Mouse (Mus musculus) lung, embryonic 14.5 days (tissue): ENCODE measurements around the gene Gm5129. TPM values are rescaled to one million over a fixed set of nuclear protein-coding genes. Genes with fewer than 3 reads are reported as not detected.

Experiments
- ATAC-seq: fragments of 200-750 bp; cut with Nextera tagmentation; 2 replicates; pipeline ENCODE4 v1.8.0; 2017; ENCODE audit warnings: mild to moderate bottlenecking, moderate TSS enrichment, moderate library complexity; ENCODE audit not compliant: insufficient read depth
- DNase-seq: peaks from one replicate; pipeline ENCODE4 v3.0.0-alpha.2; 2015
- H3K27ac ChIP-seq: fragments of 300-500 bp; sonication (generic); 2 replicates; pipeline ENCODE4 v1.5.1; 2014; ENCODE audit warnings: low read depth, mild to moderate bottlenecking, moderate library complexity
- H3K27me3 ChIP-seq: fragments of 300-500 bp; sonication (generic); 2 replicates; pipeline ENCODE4 v1.6.1; 2014; ENCODE audit warnings: low read length, control low read depth; ENCODE audit not compliant: insufficient read depth
- H3K36me3 ChIP-seq: fragments of 300-500 bp; sonication (generic); 2 replicates; pipeline ENCODE4 v1.6.1; 2014; ENCODE audit warnings: control low read depth; ENCODE audit not compliant: insufficient read depth
- H3K4me1 ChIP-seq: fragments of 300-500 bp; sonication (generic); 2 replicates; pipeline ENCODE4 v1.6.1; 2014; ENCODE audit warnings: antibody characterized with exemption, control low read depth; ENCODE audit not compliant: insufficient read depth
- H3K4me2 ChIP-seq: fragments of 300-500 bp; sonication (generic); 2 replicates; pipeline ENCODE4 v1.6.1; 2014; ENCODE audit warnings: mild to moderate bottlenecking
- H3K4me3 ChIP-seq: fragments of 300-500 bp; sonication (generic); 2 replicates; pipeline ENCODE4 v1.5.1; 2014; ENCODE audit warnings: low read depth, low read length
- H3K9ac ChIP-seq: fragments of 300-500 bp; sonication (generic); 2 replicates; pipeline ENCODE4 v1.6.1; 2014
- H3K9me3 ChIP-seq: fragments of 300-500 bp; sonication (generic); 2 replicates; pipeline ENCODE4 v1.6.1; 2016; ENCODE audit warnings: low read depth, low read length, control low read depth
- CTCF ChIP-seq: IDR thresholded peaks from 2 replicates; pipeline ENCODE4 v1.5.1; 2016; ENCODE audit warnings: antibody characterized with exemption, low read depth
- WGBS: fragments of 180-500 bp; shearing (Covaris S2); extraction: QIAGEN DNeasy Blood & Tissue Kit; methylation state at CpG from one replicate; pipeline ENCODE4 v1.1.7; 2014; 5-methylcytosine and 5-hydroxymethylcytosine counted together
- polyA plus RNA-seq: library from polyadenylated mRNA; unstranded; fragments of >200 nt; fragmentation: Nextera tagmentation; extraction: Ambion mirVana; gene quantifications from 2 replicates; pipeline ENCODE4 v1.2.1, GENCODE M21; 2014

Gene Gm5129
- polyA plus RNA-seq, 1 experiment from 2014 or later, result not detected

DNA sequence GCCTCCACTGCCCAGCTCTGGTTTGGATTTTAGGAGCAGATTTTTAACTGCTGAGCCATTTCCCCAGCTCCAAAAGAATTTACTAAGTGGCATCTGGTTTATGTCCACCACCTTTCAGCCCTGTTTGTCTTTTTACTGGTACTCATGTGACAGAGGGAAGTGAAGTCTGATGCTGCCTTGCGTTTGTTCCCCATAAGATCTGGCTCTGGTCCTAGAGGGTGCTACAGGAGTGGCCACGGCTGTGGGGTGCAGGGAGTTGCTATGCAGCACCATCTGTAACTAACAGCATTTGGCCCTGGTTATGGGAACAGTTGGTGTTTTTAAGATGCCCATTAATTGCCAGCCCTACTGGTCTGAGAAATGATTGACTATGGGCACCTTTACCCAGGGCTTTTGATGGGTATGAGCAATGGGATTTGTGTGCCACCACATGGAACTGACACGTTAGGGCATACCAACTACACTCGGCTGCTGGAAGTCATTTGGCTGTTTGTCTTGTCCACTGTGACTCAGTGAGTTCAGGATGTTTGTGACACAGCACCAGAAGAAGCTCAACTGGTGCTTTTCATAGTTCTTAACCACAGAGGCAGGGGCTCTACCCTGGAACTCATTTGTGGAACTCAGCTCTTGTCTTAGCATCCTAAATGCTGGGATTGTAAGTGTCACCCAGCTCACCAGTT, 37.1 kb upstream of the Gm5129 start:
- no peak; the same call in 1 of the 2 replicates for ATAC-seq

DNA sequence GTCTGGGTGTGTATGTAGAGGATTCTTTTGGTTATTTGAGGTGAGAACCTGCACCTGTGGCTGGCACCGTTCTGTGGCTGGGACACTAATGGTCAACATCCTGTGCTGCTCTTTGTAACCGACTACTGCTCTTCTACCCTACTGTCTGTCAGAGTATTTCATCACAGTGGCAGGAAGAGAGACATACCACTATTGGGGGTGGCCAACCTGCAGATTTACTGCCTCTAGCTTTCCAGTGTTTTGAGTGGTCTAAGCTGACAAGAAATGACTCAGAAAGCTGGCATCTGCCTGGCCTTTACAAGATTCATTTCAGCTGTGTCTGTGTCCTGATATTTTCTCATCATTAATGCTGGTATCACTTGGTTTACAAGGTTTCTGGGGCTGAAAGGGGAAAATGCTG, 36.3 kb upstream of the Gm5129 start:
- H3K36me3 ChIP-seq, result peaks cover 57% of the 10 kb centered on the region
- H3K4me2 ChIP-seq, result no peak overlapping the region
- ATAC-seq, result no peak
- no peak overlapping the region for H3K27ac ChIP-seq
- no peak for DNase-seq
- H3K9ac ChIP-seq, result no peak overlapping the region
- no peak for TF ChIP-seq CTCF
- H3K4me3 ChIP-seq, result no peak overlapping the region
- no peaks in the 10 kb centered on the region for H3K27me3 ChIP-seq
- 70% methylated on average over 2 of the region's 2 CpGs for WGBS
- H3K9me3 ChIP-seq, result no peaks in the 10 kb centered on the region
- no peaks in the 10 kb centered on the region for H3K4me1 ChIP-seq

More for the DNA sequence above, 37.1 kb upstream of the Gm5129 start:
- Histone ChIP-seq H3K4me1 (no peaks in the 10 kb centered on the region), H3K27me3 (no peaks in the 10 kb centered on the region), H3K9ac (no peak overlapping the region), H3K4me3 (no peak overlapping the region), H3K36me3 (peaks cover 52% of the 10 kb centered on the region), H3K9me3 (no peaks in the 10 kb centered on the region), H3K4me2 (no peak overlapping the region), H3K27ac (no peak overlapping the region)
- no peak for TF ChIP-seq CTCF
- WGBS, result 67% methylated on average over 4 of the region's 4 CpGs
- peak; percentile 5 for DNase-seq

DNA sequence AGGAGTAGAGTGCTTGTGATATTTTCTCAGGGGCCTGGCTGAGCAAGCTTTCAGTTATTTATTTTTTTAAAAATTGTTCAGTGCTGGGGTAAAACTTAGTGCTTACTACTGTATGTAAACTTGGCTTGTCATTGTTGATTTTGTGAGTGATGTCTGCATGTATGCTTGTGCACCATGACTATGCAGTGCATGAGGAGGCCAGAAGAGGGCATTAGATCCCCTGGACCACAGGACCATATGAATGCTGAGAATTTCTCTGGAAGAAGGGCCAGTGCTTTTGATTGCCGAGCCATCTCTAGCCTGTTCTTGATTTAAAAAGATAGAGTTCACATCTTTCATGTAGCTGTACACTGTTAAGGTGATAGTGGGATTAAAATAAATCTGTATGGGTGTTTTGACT, 35.2 kb upstream of the Gm5129 start:
- H3K27ac ChIP-seq, result no peak overlapping the region
- WGBS, result 78% methylated on average over 1 of the region's 1 CpGs
- no peaks in the 10 kb centered on the region for H3K27me3 ChIP-seq
- H3K9me3 ChIP-seq, result no peaks in the 10 kb centered on the region
- peaks cover 61% of the 10 kb centered on the region for H3K36me3 ChIP-seq
- peak; percentile 52; the same call in 1 of the 2 replicates for TF ChIP-seq CTCF
- H3K4me1 ChIP-seq, result no peaks in the 10 kb centered on the region
- ATAC-seq (no peak), DNase-seq (peak; percentile 36)
- no peak overlapping the region for H3K4me3 ChIP-seq
- H3K4me2 ChIP-seq, result no peak overlapping the region
- no peak overlapping the region for H3K9ac ChIP-seq

DNA sequence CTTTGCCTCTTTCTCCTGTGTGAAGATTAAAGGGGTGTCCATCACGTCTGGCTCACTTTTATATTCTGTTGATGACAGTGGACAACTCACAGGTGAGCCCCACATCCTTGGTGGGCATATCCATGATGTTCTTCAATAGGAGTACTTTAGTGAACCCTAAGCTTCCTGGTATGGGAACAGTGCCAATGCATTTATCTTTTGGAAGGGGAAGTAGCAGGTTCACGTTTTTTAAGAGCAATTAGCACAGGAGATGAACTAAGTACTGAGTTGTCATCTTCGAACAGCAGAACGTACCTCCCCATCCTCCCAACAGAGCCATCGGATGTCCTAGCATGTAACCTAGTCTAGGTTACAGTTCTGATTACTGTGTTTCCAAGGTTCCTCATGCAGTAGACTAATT, 23.6 kb upstream of the Gm5129 start:
- Histone ChIP-seq H3K4me2 (no peak overlapping the region), H3K27me3 (no peaks in the 10 kb centered on the region), H3K27ac (no peak overlapping the region), H3K9ac (no peak overlapping the region), H3K4me1 (no peaks in the 10 kb centered on the region), H3K36me3 (peaks cover 65% of the 10 kb centered on the region), H3K4me3 (no peak overlapping the region), H3K9me3 (no peaks in the 10 kb centered on the region)
- no peak for TF ChIP-seq CTCF
- 81% methylated on average over 5 of the region's 5 CpGs for WGBS
- ATAC-seq (no peak), DNase-seq (no peak)

GRCm38 (mm10) chr5:29752894-29753293, 17.2 kb upstream of the Gm5129 start:
- no peaks in the 10 kb centered on the region for H3K9me3 ChIP-seq
- no peak overlapping the region for H3K27ac ChIP-seq
- TF ChIP-seq CTCF, result no peak
- H3K4me3 ChIP-seq, result no peak overlapping the region
- ATAC-seq (no peak), DNase-seq (no peak)
- H3K4me1 ChIP-seq, result no peaks in the 10 kb centered on the region
- no peaks in the 10 kb centered on the region for H3K27me3 ChIP-seq
- no peak overlapping the region for H3K4me2 ChIP-seq
- no peak overlapping the region for H3K9ac ChIP-seq
- peaks cover 75% of the 10 kb centered on the region for H3K36me3 ChIP-seq

DNA sequence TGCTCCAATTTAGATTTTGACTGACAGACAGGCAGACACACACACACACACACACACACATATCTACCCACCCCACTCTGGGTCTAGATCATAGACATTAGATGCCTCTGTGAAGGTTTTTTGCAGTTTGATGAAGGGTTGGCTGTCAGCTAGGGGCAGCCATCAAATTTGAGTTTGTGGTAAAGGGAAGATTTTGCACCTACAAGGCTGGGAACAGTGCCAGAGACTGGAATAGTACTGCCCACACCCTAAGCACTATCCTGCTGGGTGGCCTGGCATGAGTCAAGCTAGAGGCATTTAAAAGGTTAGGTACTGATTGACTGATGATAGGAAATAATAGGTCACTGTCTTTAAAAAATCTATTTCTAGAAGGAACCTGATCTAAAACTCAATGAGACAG, 15.6 kb upstream of the Gm5129 start:
- peaks cover 60% of the 10 kb centered on the region for H3K36me3 ChIP-seq
- no peaks in the 10 kb centered on the region for H3K9me3 ChIP-seq

DNA sequence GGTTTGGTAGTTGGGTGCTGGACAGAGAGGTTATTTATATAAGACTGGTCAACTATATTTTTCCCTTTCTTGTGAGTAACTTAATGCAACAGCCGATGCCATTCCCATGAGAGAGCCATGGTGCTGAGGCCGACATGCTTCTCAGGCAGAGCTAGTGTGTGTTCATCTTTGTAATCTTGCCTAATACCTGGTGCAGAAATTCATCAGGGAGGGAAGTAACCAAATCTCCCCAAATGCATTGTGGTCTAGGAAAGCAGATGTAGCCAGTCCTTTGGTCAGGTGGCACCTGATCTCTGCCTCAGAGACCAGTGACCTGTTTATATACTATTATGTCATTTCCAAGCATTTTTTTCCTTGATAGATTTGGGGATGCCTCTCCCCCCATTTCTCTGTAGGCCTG, 11.9 kb upstream of the Gm5129 start:
- no peak overlapping the region for H3K9ac ChIP-seq
- DNase-seq, result no peak
- no peak for ATAC-seq

More for the DNA sequence above, 15.6 kb upstream of the Gm5129 start:
- no peak for DNase-seq
- ATAC-seq, result no peak
- Histone ChIP-seq H3K4me3 (no peak overlapping the region), H3K4me2 (no peak overlapping the region), H3K9ac (no peak overlapping the region), H3K4me1 (no peaks in the 10 kb centered on the region), H3K27ac (no peak overlapping the region), H3K27me3 (no peaks in the 10 kb centered on the region)
- no peak for TF ChIP-seq CTCF

More for the DNA sequence above, 11.9 kb upstream of the Gm5129 start:
- H3K27ac ChIP-seq, result no peak overlapping the region
- H3K4me1 ChIP-seq, result no peaks in the 10 kb centered on the region
- TF ChIP-seq CTCF, result no peak
- no peak overlapping the region for H3K4me3 ChIP-seq
- H3K9me3 ChIP-seq, result no peaks in the 10 kb centered on the region
- H3K36me3 ChIP-seq, result peaks cover 40% of the 10 kb centered on the region
- WGBS, result 95% methylated on average over 2 of the region's 2 CpGs
- no peaks in the 10 kb centered on the region for H3K27me3 ChIP-seq
- no peak overlapping the region for H3K4me2 ChIP-seq
